Comparison of ENCODE assay signal across 10 mouse cellular contexts in genomic region chr5:89147282-89147790, GRCm38 (mm10).
A peak's percentile ranks its signal among the peaks of the same experiment; 100 is the strongest.
DNase-seq lines count a peak whose midpoint lies in the region; ATAC-seq lines count a peak whose summit lies in the region.
"Had no signal": no experiment of that assay in that cellular context is flagged by ENCODE, and none has a peak within 500 bp of the region (broad histone marks: within the 10 kb centered on the region; RNA-seq: fewer than 3 reads in every experiment).

No protein-coding gene starts in this region.

- no peaks in the 10 kb centered on the region for H3K9me3 ChIP-seq in kidney, embryonic 15.5 days (replicated peaks)
- no peaks in the 10 kb centered on the region for H3K9me3 ChIP-seq in neural tube, embryonic 15.5 days (replicated peaks)
- H3K9me3 ChIP-seq in hindbrain, embryonic 13.5 days = no peaks in the 10 kb centered on the region

- H3K27ac ChIP-seq in kidney, embryonic 15.5 days = no peak overlapping the region
- no peak overlapping the region for H3K27ac ChIP-seq in neural tube, embryonic 15.5 days (replicated peaks)
- no peak overlapping the region for H3K27ac ChIP-seq in hindbrain, embryonic 13.5 days

- peaks cover 35% of the 10 kb centered on the region for H3K4me1 ChIP-seq in kidney, embryonic 15.5 days
- H3K4me1 ChIP-seq in neural tube, embryonic 15.5 days = 0 out of 2 replicates have a peak, but pooled peaks cover 5% of the 10 kb centered on the region
- H3K4me1 ChIP-seq in hindbrain, embryonic 13.5 days (replicated peaks) = no peaks in the 10 kb centered on the region

- H3K4me3 ChIP-seq in kidney, embryonic 15.5 days (replicated peaks) = no peak overlapping the region
- H3K4me3 ChIP-seq in neural tube, embryonic 15.5 days (replicated peaks) = no peak overlapping the region
- H3K4me3 ChIP-seq in hindbrain, embryonic 13.5 days = no peak overlapping the region

- H3K9ac ChIP-seq in kidney, embryonic 15.5 days = no peak overlapping the region
- H3K9ac ChIP-seq in neural tube, embryonic 15.5 days (replicated peaks) = no peak overlapping the region
- H3K9ac ChIP-seq in hindbrain, embryonic 13.5 days = no peak overlapping the region
- H3K9ac ChIP-seq: liver, postnatal 0 days had no signal

- H3K27me3 ChIP-seq in kidney, embryonic 15.5 days = no peaks in the 10 kb centered on the region
- no peaks in the 10 kb centered on the region for H3K27me3 ChIP-seq in neural tube, embryonic 15.5 days (replicated peaks)
- H3K27me3 ChIP-seq in hindbrain, embryonic 13.5 days = no peaks in the 10 kb centered on the region

- peak overlapping the region; percentile 46 for H3K4me2 ChIP-seq in kidney, embryonic 15.5 days
- H3K4me2 ChIP-seq in neural tube, embryonic 15.5 days = peak overlapping the region; percentile 32
- no peak overlapping the region for H3K4me2 ChIP-seq in hindbrain, embryonic 13.5 days

- WGBS in kidney, embryonic 15.5 days = 11% methylated on average over 13 of the region's 13 CpGs
- 56% methylated on average over 13 of the region's 13 CpGs for WGBS in neural tube, embryonic 15.5 days
- 78% methylated on average over 13 of the region's 13 CpGs for WGBS in hindbrain, embryonic 13.5 days

- DNase-seq in kidney, adult 11 months = no peak
- DNase-seq in embryo, embryonic 10.5 days (ENCODE audit: low spot score) = peak; percentile 40
- peak; percentile 34 for DNase-seq in kidney, postnatal 14 days
- DNase-seq in spleen, postnatal 4 days (ENCODE audit: low spot score in 2 of 2) = no peak
- DNase-seq: heart, postnatal 4 days; liver, postnatal 0 days had no signal

- no peaks in the 10 kb centered on the region for H3K36me3 ChIP-seq in kidney, embryonic 15.5 days
- H3K36me3 ChIP-seq in neural tube, embryonic 15.5 days = no peaks in the 10 kb centered on the region
- no peaks in the 10 kb centered on the region for H3K36me3 ChIP-seq in hindbrain, embryonic 13.5 days

- ATAC-seq in kidney, embryonic 15.5 days (replicated peaks; ENCODE audit: low FRiP score) = peak; percentile 57
- peak; percentile 54; the same call in 1 of the 2 replicates for ATAC-seq in neural tube, embryonic 15.5 days (ENCODE audit: low FRiP score)
- ATAC-seq in hindbrain, embryonic 13.5 days (ENCODE audit: low FRiP score) = no peak
- ATAC-seq: liver, postnatal 0 days; midbrain, embryonic 16.5 days had no signal

Comparison
In these comparisons a context has a peak if more than half of its experiments do, and no peak if none do; other contexts are left out.
1. DNase-seq: peak in embryo, embryonic 10.5 days (single experiment) and kidney, postnatal 14 days (single experiment); none in kidney, adult 11 months (single experiment) and spleen, postnatal 4 days (0 of 2).